Mouse (Mus musculus) left cerebral cortex, postnatal 25 days (tissue): ENCODE results near the gene Fth1. TPM values are rescaled to one million over a fixed set of nuclear protein-coding genes. Genes with fewer than 3 reads are reported as not detected.
A peak's percentile ranks its signal among the peaks of the same experiment; 100 is the strongest.

Source experiments
- DNase-seq, 2 experiments: peaks; one replicate each; pipeline ENCODE4 v3.0.0; 2022; ENCODE audit warnings: low spot score in 2 of 2, mixed read lengths in 1 of 2
- intact Hi-C: fragments of 180-260 bp; cut with DNase I; formaldehyde crosslinking; loops from one replicate; pipeline ENCODE4 v1.15.1; 2025
- total RNA-seq, 2 experiments: library from RNA; stranded (reverse); gene quantifications; 2 replicates each; pipeline ENCODE4 v1.2.3; 2021

The Fth1 gene
- total RNA-seq, 2 experiments from 2014 or later = 2,053 to 2,068 TPM

DNA sequence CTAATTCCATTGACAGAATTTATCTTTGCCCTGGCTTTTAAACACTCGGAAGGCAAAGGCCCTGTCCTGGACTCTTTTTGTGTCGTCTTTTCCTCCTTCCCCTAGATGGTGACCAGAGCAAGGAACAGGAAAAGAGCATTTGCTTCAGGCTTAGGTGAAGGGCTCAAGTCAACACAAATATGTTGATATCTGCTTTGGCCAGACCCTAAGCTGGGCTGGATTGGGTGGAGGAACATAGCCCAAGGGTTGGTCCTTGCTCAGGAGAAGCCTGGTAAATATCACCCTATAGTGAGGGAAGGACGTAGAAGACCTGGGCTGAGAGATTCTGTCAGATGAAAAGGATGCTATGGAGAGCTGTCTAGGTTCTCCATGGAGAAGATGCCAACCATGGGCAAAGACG, 35.8 kb downstream of the Fth1 start:
- intact Hi-C loops = no loop called here
- no peak for DNase-seq

DNA sequence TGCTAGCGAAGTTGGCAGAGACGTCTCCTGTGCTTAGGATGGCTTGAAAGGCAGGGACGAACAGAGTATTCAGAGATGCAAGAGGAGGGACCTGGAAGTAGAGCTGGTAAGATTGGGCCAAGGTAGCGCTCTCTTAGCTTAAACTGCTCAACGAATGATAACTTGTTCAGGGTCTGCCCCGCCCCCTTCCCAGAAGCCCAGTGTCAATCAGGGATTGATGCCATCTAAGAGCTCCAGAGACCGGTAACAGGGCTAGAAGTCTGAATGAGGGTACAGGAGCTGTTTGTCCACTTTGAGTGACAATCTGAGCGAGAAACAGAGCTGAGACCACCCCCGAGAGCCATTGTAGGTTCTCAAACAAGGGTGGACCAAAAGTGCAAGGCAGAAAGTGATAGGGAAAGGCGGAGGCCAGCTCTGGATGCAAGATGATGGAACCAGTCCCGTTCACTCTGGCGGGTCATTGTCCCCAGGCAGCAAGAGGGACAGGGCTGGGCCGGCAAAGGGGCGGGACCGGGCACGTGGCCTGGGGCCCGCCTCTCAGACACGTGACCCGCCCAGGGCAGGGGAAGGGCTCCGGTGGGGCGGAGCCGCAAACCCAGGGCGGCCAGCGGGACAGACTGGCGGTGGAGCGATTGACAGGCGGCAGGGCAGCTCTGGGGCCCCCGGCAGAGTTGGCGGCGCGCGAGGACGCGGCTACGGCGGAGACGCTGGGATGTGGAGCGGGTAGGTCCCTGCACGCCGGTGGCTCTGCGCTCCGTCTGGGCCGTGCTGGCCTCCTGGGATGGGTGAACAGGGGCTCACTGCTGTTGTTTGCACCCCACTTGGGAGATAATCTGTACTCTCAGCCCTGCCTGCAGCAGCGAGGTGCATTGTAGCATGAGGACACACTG, 37.5 kb downstream of the Fth1 start:
- DNase-seq = peak; percentile 79 to 80
- intact Hi-C loops = no loop called here

DNA sequence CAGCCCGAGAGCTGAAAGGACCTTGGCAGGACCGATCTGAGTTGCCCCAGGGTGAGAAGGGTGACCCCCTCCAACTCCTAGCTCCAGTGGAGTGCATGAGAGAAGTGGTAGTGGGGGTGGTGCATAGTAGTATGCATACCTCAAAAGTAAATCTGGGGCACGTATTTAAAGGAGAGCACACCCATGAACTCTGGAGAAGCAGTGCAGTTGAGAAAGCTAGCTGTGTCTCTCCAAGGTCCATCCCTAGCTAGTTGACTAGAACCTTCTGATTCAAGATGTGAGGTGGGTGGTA, 38.1 kb downstream of the Fth1 start:
- intact Hi-C loops = no loop called here
- no peak for DNase-seq

DNA sequence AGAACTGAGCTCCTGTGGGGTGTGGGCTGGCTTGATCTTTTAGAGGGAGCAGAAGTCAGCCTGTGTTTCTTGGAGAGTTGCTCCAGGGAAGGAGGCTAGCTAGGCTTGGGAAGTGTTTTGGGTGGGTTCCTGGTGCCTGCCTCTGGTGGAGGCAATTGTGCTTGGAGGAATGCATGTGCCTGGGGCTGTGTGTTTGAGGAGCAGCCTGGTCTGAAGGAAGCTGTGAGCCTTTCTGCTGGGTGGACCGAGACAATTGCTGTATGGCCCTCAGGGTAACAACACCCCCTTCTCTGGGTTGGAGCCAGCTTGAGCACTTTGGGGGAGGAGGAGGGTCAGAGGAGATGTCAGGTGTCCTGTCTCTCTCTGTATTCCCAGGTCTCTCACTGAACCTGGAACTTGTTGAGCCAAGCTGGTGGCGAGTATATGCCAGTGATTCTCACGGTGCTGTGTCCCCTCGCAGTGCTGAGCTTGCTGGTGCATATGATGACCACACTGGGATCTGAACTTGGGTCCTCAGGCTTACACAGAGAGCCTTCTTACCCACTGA, 38.9 kb downstream of the Fth1 start:
- intact Hi-C loops = no loop called here
- no peak for DNase-seq

DNA sequence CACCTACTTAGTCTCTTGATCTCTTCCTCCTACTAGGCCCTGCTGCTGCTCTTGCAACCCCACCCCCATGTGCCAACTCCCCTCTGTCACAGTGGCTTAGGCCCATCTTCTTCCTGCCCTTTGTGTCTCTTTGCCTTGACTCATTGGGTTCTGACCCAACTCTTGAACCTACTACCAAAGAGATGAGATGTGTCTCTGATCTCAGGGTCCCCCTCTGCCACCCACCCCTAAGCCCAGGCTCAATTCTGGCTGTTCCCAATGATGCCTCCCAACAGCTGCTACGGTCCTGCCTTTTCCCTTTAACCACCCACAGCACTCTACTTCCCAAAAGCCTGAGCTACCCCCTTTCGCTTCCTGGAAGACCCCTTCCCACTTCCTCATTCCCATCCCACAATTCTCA, 41.6 kb downstream of the Fth1 start:
- intact Hi-C loops = loop anchor here (2.0 kb wide), 2 partner anchors 21 to 105 kb away; partner anchors contain the start of genes Best1 and Rab3il1
- DNase-seq = no peak

DNA sequence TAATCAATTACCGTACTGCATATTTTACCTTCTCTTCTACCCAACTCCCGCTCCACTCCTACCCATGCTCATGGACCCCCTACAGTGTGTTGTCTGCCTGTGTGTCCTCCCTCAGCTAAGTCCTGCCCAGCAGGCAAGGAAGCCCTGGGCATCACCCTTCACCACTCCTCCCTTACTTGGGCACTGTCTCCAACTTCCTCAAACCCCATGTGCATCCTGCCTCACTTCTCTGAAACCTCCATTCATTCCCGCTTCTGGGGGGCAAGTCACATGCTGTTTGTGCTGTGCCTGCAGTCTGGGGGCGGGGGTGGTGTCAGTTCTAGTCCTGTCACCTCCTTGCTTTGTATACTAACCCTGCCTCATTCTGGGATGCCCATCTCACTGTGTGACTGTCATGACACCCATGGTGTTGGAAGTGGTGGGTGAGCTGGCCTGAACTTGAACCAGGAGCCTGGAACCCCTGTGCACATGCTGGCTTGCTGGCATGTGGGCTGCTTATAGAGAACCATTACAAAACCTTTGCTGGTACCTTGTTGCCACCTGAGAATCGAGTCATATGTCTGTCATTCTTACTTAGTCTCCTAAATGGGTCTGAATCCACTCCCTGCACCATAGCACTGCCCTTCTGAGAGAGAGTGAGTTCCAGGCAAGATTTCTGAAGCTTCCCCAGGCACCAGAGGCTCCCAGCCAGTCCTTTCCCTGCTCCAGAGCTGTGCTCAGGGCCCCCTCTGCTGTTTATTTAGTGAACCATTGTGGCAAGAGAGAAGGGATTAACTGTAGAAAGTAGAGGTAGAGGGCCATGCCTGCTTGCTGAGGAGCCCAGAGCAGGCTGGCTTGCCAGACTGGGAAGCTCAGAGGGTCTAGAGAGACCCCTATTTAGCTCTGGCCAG, 42.3 kb downstream of the Fth1 start:
- DNase-seq = peak; percentile 54 to 72
- intact Hi-C loops = loop anchor here (2.0 kb wide), 2 partner anchors 22 to 106 kb away; partner anchors contain the start of genes Best1 and Rab3il1

DNA sequence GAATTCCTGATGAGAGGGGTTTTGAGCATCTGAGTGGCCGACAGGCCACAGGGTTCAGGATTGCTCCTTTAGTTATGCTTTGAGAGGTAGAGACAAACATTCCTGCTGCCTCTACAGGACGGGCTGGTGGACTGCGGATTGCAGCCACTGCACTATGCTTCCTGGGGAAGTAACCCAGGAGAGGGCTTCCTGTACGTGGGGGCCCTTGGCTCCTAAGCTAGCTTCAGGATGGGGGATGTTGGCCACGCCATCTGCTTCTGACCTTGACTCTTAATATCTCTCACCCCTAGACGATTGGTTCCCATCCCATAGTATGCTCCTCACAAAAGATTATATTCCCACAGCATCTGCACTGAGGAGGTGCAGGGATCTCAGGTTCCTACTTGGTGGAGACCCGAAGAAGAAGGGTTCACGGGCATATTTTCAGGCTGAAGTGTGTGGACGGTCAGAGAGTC, 42.9 kb downstream of the Fth1 start:
- no peak for DNase-seq
- intact Hi-C loops = loop anchor here (2.0 kb wide), 2 partner anchors 23 to 107 kb away; partner anchors contain the start of genes Best1 and Rab3il1

DNA sequence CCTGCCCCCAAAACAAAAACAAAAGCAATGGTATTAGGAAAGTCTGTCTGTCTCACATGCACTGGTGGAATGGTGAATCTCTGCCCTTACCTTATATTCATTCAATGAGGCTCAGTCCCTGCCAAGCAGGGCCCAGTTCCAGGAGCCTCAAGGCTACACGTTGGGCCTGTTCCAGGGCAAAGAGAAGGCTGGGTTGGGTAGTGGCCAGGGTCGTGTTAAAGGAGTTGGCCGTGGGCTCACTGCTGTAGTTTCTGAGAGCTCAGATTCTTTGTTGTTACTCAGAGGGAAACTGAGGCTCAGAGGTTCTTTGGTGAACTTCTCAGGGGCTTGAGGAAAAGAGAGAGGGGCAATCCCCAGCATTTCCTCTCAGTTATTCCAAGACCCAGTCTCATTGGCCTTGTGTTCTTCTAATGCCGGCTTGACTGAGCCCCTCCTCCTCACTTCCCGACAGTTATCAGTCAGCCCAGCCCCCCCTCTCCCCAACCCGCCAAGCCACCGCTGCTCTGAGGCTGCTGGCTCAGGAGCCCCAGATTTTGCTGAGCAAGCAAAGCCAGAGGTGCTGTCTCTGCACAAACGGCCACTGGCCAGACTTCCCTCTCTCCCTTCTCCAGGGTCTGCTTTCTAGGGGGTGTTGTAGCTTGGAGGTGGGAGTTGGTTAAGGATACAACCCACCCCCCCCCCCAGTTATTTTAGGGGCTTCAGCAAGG, 44.9 kb downstream of the Fth1 start:
- intact Hi-C loops = no loop called here
- peak in 1 of 2 experiments; percentile 59 for DNase-seq

DNA sequence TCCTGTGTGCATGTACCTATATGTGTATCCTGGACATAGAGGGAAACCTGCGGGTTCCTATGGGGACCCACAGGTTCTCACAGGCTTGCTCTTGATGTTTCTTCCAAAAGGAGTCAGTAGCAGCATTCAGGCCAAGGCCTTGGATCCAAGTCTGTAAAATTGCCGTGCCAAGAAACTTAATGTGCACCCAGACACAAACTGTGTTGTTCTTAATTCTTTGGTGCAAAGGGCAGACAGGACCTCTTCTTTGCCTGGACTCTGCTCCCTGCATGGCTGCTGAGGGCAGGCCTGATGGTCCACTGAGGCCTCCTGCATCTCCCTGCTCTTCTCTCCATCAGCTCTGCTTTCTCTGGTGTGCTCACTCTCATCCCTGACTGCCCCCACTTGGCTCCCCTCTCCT, 49.3 kb downstream of the Fth1 start:
- intact Hi-C loops = no loop called here
- no peak for DNase-seq

DNA sequence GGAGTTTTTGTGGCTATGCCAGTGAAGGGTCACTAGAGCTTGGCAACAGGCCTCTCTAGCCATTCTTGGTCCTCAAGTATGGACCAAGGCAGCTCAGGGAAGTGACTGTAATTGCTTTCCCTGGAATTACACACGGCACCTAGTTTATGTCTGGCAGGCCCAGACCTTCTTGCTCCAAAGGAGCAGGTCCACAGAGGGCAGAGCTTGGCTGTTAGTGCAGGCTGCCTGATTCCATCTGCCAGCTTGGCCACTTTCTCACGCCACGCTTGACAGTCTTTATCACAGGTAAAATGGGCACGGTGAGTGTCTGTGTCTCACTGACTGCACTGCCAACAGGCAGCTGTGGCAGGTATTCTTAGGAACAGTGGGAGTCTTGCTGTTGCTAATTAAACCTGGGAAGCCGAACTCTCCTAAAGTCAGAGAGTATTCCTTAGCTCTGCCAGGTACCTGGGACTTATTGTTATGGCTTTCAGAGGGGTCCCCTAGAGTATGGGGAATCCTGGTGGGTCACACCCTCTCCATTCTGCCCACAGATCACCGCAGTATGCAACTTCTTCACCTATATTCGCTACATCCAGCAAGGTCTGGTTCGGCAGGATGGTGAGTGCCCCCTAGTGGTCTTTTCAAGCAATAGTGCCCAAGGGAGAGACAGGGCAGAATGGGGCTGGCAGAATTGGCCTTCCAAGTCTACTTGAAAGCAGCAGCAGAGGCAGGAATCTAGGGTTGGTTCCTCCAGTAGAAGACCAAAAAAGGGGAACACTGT, 53.0 kb downstream of the Fth1 start:
- intact Hi-C loops = no loop called here
- peak; percentile 68 to 72 for DNase-seq

DNA sequence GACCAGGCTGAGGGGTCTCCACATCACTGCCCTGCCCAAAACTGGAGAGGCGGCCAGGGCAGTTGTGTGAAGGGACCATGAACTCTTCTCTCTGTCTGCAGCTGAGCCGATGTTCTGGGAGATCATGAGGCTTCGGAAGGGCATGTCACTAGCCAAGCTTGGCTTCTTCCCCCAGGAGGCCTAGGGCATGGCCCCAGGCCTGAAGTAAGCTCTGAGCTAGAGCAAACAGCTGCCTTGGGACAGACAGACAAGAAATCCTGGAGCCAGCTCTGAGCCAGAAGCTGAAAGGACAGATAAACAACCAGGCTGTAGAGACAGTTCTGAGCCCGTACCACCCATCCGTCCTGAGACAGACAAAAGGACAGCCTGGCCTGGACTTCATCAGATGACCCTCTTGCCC, 54.0 kb downstream of the Fth1 start:
- intact Hi-C loops = loop anchor here (1.0 to 2.0 kb wide), 3 partner anchors 34 to 164 kb away; no protein-coding TSS in a partner anchor
- DNase-seq = no peak

Other genes starting within 250 kb of the Fth1 start
- gene Scgb2a2, start 133.0 kb upstream of the Fth1 start, total RNA-seq = not detected
- gene Incenp, start 81.0 kb upstream of the Fth1 start, total RNA-seq = 10 to 100 TPM; 22.0 to 23.3 TPM
- under 1 TPM; 0.78 to 0.83 TPM for gene Best1, start 21.0 kb downstream of the Fth1 start, total RNA-seq
- 1 to 10 TPM; 9.4 to 9.5 TPM for gene Rab3il1, start 21.1 kb downstream of the Fth1 start, total RNA-seq
- gene Fads3, start 61.0 kb downstream of the Fth1 start, total RNA-seq = 10 to 100 TPM; 31.1 to 31.5 TPM
- 100 to 1,000 TPM; 141 to 145 TPM for gene Fads2, start 121.1 kb downstream of the Fth1 start, total RNA-seq
- gene Fads1, start 202.3 kb downstream of the Fth1 start, total RNA-seq = 100 to 1,000 TPM; 180 to 188 TPM
- gene Tmem258, start 223.4 kb downstream of the Fth1 start, total RNA-seq = 10 to 100 TPM; 70.0 to 76.0 TPM
- gene Fen1, start 223.6 kb downstream of the Fth1 start, total RNA-seq = 1 to 10 TPM; 8.9 to 9.9 TPM